Mouse (Mus musculus) CH12.LX (cell line): Measurements from ENCODE around the gene Aup1. TPM values are rescaled to one million over a fixed set of nuclear protein-coding genes. Genes with fewer than 3 reads are reported as not detected.

Experiments
- DNase-seq: peaks from one replicate; pipeline ENCODE4 v3.0.0-alpha.2; 2013; ENCODE audit errors: extremely low read depth
- H3K27ac ChIP-seq: 2 replicates; pipeline ENCODE4 v1.5.1; 2012; ENCODE audit warnings: low read depth, mild to moderate bottlenecking, control low read depth, moderate library complexity; ENCODE audit not compliant: insufficient read depth
- H3K27me3 ChIP-seq: replicated peaks from 2 replicates; pipeline ENCODE3; 2012; ENCODE audit warnings: inconsistent platforms
- H3K36me3 ChIP-seq, 2 experiments: replicated peaks in 1 of 2; 2 replicates each; pipeline versions ENCODE3 to v1.6.1; 2012; ENCODE audit warnings: inconsistent platforms in 1 of 2, low read length in 1 of 2, mild to moderate bottlenecking in 1 of 2, mixed read lengths in 1 of 2, moderate library complexity in 1 of 2; ENCODE audit not compliant: control insufficient read depth in 1 of 2, insufficient read depth in 1 of 2
- H3K4me1 ChIP-seq, 2 experiments: 2 replicates each; pipeline ENCODE4 v1.6.1; 2012; ENCODE audit warnings: inconsistent platforms in 1 of 2, moderate library complexity in 1 of 2; ENCODE audit not compliant: insufficient read depth in 2 of 2, control insufficient read depth in 1 of 2
- H3K4me2 ChIP-seq: 2 replicates; pipeline ENCODE4 v1.6.1; 2012; ENCODE audit warnings: low read depth, mild to moderate bottlenecking, control low read depth; ENCODE audit not compliant: poor library complexity, insufficient read depth, severe bottlenecking
- H3K4me3 ChIP-seq, 3 experiments: fragments of 150-350 bp in 1 of 3; sonication (generic) in 1 of 3; replicated peaks in 1 of 3; 2 replicates each; pipeline versions ENCODE3 to v1.5.1; 2011 to 2012; ENCODE audit warnings: low read depth in 2 of 3, low read length in 2 of 3, mild to moderate bottlenecking in 2 of 3, moderate library complexity in 2 of 3, control low read depth in 1 of 3, improper control_type of control experiment in 1 of 3, inconsistent platforms in 1 of 3, mixed read lengths in 1 of 3; ENCODE audit not compliant: poor library complexity in 1 of 3
- H3K79me2 ChIP-seq: replicated peaks from 2 replicates; pipeline ENCODE4 v1.6.1; 2012; ENCODE audit warnings: mild to moderate bottlenecking, moderate library complexity; ENCODE audit not compliant: control insufficient read depth, poor library complexity, insufficient read depth, severe bottlenecking; ENCODE audit errors: extremely low read depth
- H3K9ac ChIP-seq: 2 replicates; pipeline ENCODE4 v1.6.1; 2012; ENCODE audit warnings: low read depth, mild to moderate bottlenecking, control low read depth, moderate library complexity; ENCODE audit not compliant: insufficient read depth
- H3K9me3 ChIP-seq: replicated peaks from 2 replicates; pipeline ENCODE3; 2012; ENCODE audit warnings: low read length, inconsistent platforms, mixed read lengths
- BHLHE40 ChIP-seq: IDR thresholded peaks from 2 replicates; pipeline ENCODE4 v1.6.1; 2011; ENCODE audit warnings: mild to moderate bottlenecking, low read depth, low read length, improper control_type of control experiment
- CHD1 ChIP-seq: IDR thresholded peaks from 2 replicates; pipeline ENCODE4 v1.6.1; 2012; ENCODE audit warnings: low read depth, low read length, improper control_type of control experiment, inconsistent platforms
- CHD2 ChIP-seq: IDR thresholded peaks from 2 replicates; pipeline ENCODE4 v1.6.1; 2011; ENCODE audit warnings: low read length, improper control_type of control experiment
- CTCF ChIP-seq, 2 experiments: IDR thresholded peaks in 1 of 2; conservative IDR thresholded peaks in 1 of 2; 2 replicates each; pipeline ENCODE4 v1.5.1; 2011 to 2012; ENCODE audit warnings: low read depth in 2 of 2, low read length in 2 of 2, improper control_type of control experiment in 1 of 2, inconsistent platforms in 1 of 2, mild to moderate bottlenecking in 1 of 2, moderate library complexity in 1 of 2
- E2F4 ChIP-seq: IDR thresholded peaks from 2 replicates; pipeline ENCODE4 v1.6.1; 2011; ENCODE audit warnings: low read depth, low read length, improper control_type of control experiment; ENCODE audit not compliant: insufficient replicate concordance
- ELF1 ChIP-seq: IDR thresholded peaks from 2 replicates; pipeline ENCODE4 v1.6.1; 2014; ENCODE audit warnings: low read depth, mild to moderate bottlenecking, inconsistent platforms, low read length, improper control_type of control experiment
- EP300 ChIP-seq: IDR thresholded peaks from 2 replicates; pipeline ENCODE4 v1.6.1; 2011; ENCODE audit warnings: low read length, improper control_type of control experiment
- GABPA ChIP-seq: IDR thresholded peaks from 2 replicates; pipeline ENCODE4 v1.6.1; 2012; ENCODE audit warnings: low read depth, low read length, improper control_type of control experiment, inconsistent platforms; ENCODE audit not compliant: insufficient replicate concordance
- HCFC1 ChIP-seq: IDR thresholded peaks from 2 replicates; pipeline ENCODE4 v1.6.1; 2012; ENCODE audit warnings: low read depth, mild to moderate bottlenecking, inconsistent platforms, low read length, improper control_type of control experiment
- IRF4 ChIP-seq: IDR thresholded peaks from 2 replicates; pipeline ENCODE4 v1.6.1; 2014; ENCODE audit warnings: low read depth, mild to moderate bottlenecking, inconsistent platforms, low read length, improper control_type of control experiment
- JUN ChIP-seq: IDR thresholded peaks from 2 replicates; pipeline ENCODE4 v1.6.1; 2011; ENCODE audit warnings: low read depth, mild to moderate bottlenecking, low read length, improper control_type of control experiment, moderate library complexity; ENCODE audit not compliant: insufficient read depth
- JUND ChIP-seq: conservative IDR thresholded peaks from 2 replicates; pipeline ENCODE4 v1.6.1; 2011; ENCODE audit warnings: low read depth, low read length, improper control_type of control experiment
- KAT2A ChIP-seq: IDR thresholded peaks from 2 replicates; pipeline ENCODE4 v1.6.1; 2012; ENCODE audit warnings: low read length, improper control_type of control experiment, inconsistent platforms; ENCODE audit not compliant: insufficient replicate concordance
- MAFK ChIP-seq: IDR thresholded peaks from 2 replicates; pipeline ENCODE4 v1.6.1; 2011; ENCODE audit warnings: low read length, improper control_type of control experiment; ENCODE audit not compliant: insufficient replicate concordance
- MAX ChIP-seq: IDR thresholded peaks from 2 replicates; pipeline ENCODE4 v1.6.1; 2011; ENCODE audit warnings: low read length, improper control_type of control experiment
- MAZ ChIP-seq: IDR thresholded peaks from 2 replicates; pipeline ENCODE4 v1.6.1; 2012; ENCODE audit warnings: low read depth, mild to moderate bottlenecking, inconsistent platforms, low read length, improper control_type of control experiment, moderate library complexity
- MEF2A ChIP-seq: IDR thresholded peaks from 2 replicates; pipeline ENCODE4 v1.6.1; 2014; ENCODE audit warnings: low read depth, mild to moderate bottlenecking, inconsistent platforms, low read length, improper control_type of control experiment, borderline replicate concordance
- MXI1 ChIP-seq: IDR thresholded peaks from 2 replicates; pipeline ENCODE4 v1.6.1; 2011; ENCODE audit warnings: mild to moderate bottlenecking, low read depth, low read length, improper control_type of control experiment
- MYC ChIP-seq: IDR thresholded peaks from 2 replicates; pipeline ENCODE4 v1.6.1; 2011; ENCODE audit warnings: low read depth, mild to moderate bottlenecking, improper control_type of control experiment, low read length
- NELFE ChIP-seq: IDR thresholded peaks from 2 replicates; pipeline ENCODE4 v1.6.1; 2011; ENCODE audit warnings: low read depth, low read length, improper control_type of control experiment
- NRF1 ChIP-seq: IDR thresholded peaks from 2 replicates; pipeline ENCODE4 v1.6.1; 2014; ENCODE audit warnings: low read depth, mild to moderate bottlenecking, inconsistent platforms, low read length, improper control_type of control experiment, moderate library complexity
- PAX5 ChIP-seq: IDR thresholded peaks from 2 replicates; pipeline ENCODE4 v1.6.1; 2012; ENCODE audit warnings: low read length, inconsistent platforms, mixed read lengths
- POLR2A ChIP-seq: IDR thresholded peaks from 2 replicates; pipeline ENCODE4 v1.6.1; 2011; ENCODE audit warnings: low read depth, mild to moderate bottlenecking, improper control_type of control experiment, low read length
- POLR2AphosphoS2 ChIP-seq: IDR thresholded peaks from 2 replicates; pipeline ENCODE4 v1.6.1; 2011; ENCODE audit warnings: low read depth, low read length, improper control_type of control experiment
- RAD21 ChIP-seq: IDR thresholded peaks from 2 replicates; pipeline ENCODE4 v1.6.1; 2011; ENCODE audit warnings: low read depth, mild to moderate bottlenecking, low read length, improper control_type of control experiment, moderate library complexity
- RCOR1 ChIP-seq: conservative IDR thresholded peaks from 2 replicates; pipeline ENCODE4 v1.6.1; 2012; ENCODE audit warnings: low read depth, mild to moderate bottlenecking, inconsistent platforms, low read length, improper control_type of control experiment
- SIN3A ChIP-seq: IDR thresholded peaks from 2 replicates; pipeline ENCODE4 v1.6.1; 2012; ENCODE audit warnings: low read length, improper control_type of control experiment, inconsistent platforms
- SMC3 ChIP-seq: IDR thresholded peaks from 2 replicates; pipeline ENCODE4 v1.6.1; 2011; ENCODE audit warnings: low read depth, low read length, improper control_type of control experiment
- TBP ChIP-seq: conservative IDR thresholded peaks from 2 replicates; pipeline ENCODE4 v1.6.1; 2011; ENCODE audit warnings: low read depth, low read length, improper control_type of control experiment
- TCF12 ChIP-seq: IDR thresholded peaks from 2 replicates; pipeline ENCODE4 v1.6.1; 2014; ENCODE audit warnings: low read depth, mild to moderate bottlenecking, inconsistent platforms, low read length, improper control_type of control experiment
- UBTF ChIP-seq: IDR thresholded peaks from 2 replicates; pipeline ENCODE4 v1.6.1; 2012; ENCODE audit warnings: low read depth, mild to moderate bottlenecking, inconsistent platforms, low read length, improper control_type of control experiment, moderate library complexity
- USF1 ChIP-seq: IDR thresholded peaks from 2 replicates; pipeline ENCODE4 v1.6.1; 2014; ENCODE audit warnings: low read depth, mild to moderate bottlenecking, inconsistent platforms, low read length, improper control_type of control experiment
- USF2 ChIP-seq: conservative IDR thresholded peaks from 2 replicates; pipeline ENCODE4 v1.6.1; 2011; ENCODE audit warnings: low read depth, low read length, improper control_type of control experiment
- ZC3H11A ChIP-seq: IDR thresholded peaks from 2 replicates; pipeline ENCODE4 v1.6.1; 2012; ENCODE audit warnings: low read depth, mild to moderate bottlenecking, inconsistent platforms, low read length, improper control_type of control experiment
- ZKSCAN1 ChIP-seq: IDR thresholded peaks from 2 replicates; pipeline ENCODE4 v1.6.1; 2012; ENCODE audit warnings: low read depth, inconsistent platforms, low read length, improper control_type of control experiment, borderline replicate concordance
- ZMIZ1 ChIP-seq: IDR thresholded peaks from 2 replicates; pipeline ENCODE4 v1.6.1; 2012; ENCODE audit warnings: low read depth, mild to moderate bottlenecking, inconsistent platforms, low read length, improper control_type of control experiment
- ZNF384 ChIP-seq: IDR thresholded peaks from 2 replicates; pipeline ENCODE4 v1.6.1; 2012; ENCODE audit warnings: low read depth, low read length, improper control_type of control experiment, inconsistent platforms
- dilution Hi-C: fragments of 300-500 bp; cut with MboI; formaldehyde crosslinking; loops from 2 replicates; pipeline ENCODE4 v1.14.3; 2020; ENCODE audit warnings: low sequenced_read_pairs; ENCODE audit not compliant: extremely low pct_unique_long_range_greater_than_20kb, extremely low pct_ligation_motif_present
- in situ Hi-C: fragments of 300-500 bp; cut with MboI; formaldehyde crosslinking; loops from 3 replicates; pipeline ENCODE4 v1.14.3; 2019; ENCODE audit warnings: low sequenced_read_pairs, low pct_ligation_motif_present, low pct_unique_long_range_greater_than_20kb, mixed read lengths
- polyA plus RNA-seq: library from polyadenylated mRNA; unstranded; fragments of >175 nt; gene quantifications from 2 replicates; pipeline ENCODE4 v1.2.1, GENCODE M21; 2012; ENCODE audit warnings: low read depth; ENCODE audit not compliant: insufficient read length
- total RNA-seq, 2 experiments: library from RNA; depleted of rRNA; stranded (reverse); fragments of 300-350 nt in 1 of 2; fragments of >200 nt in 1 of 2; gene quantifications; 2 replicates each; pipeline ENCODE4 v1.2.3; 2012 to 2014

Aup1 gene
- total and polyA plus RNA-seq, 3 experiments, result 119 to 324 (median 240) TPM

- Histone ChIP-seq H3K9ac (peak within 1 kb of the TSS; percentile 86), H3K27me3 (peaks cover 9% of the 10 kb centered on the region), H3K4me1 (peaks cover 9 to 24% of the 10 kb centered on the region in 2 experiments; a peak in 3 of 4 replicates), H3K36me3 (peaks cover 0 to 28% of the 10 kb centered on the region in 2 experiments), H3K79me2 (no peaks in the 10 kb centered on the region), H3K27ac (peak within 1 kb of the TSS; percentile 71), H3K4me3 (peak within 1 kb of the TSS; percentile 60 to 99 (median 87))
- DNase-seq, result peak; percentile 91
- in situ Hi-C loops (loop anchor here (5.0 kb wide), 2 partner anchors 104 to 189 kb away; no protein-coding TSS in a partner anchor), dilution Hi-C loops (no loop called here)
- peak; percentile 63; the same call in 1 of the 2 replicates for TF ChIP-seq MYC
- no peak for TF ChIP-seq JUN
- TF ChIP-seq USF1, result peak; percentile 57
- TF ChIP-seq CHD2, result peak; percentile 61; the same call in 1 of the 2 replicates
- TF ChIP-seq JUND, result no peak; the same call in 1 of the 2 replicates
- TF ChIP-seq MAFK, result no peak
- TF ChIP-seq RCOR1, result no peak; the same call in 1 of the 2 replicates
- no peak for TF ChIP-seq ZNF384
- TF ChIP-seq HCFC1, result peak; percentile 94
- TF ChIP-seq NRF1, result peak; percentile 68
- no peak for TF ChIP-seq PAX5
- peak; percentile 68 for TF ChIP-seq SIN3A
- peak; percentile 65; the same call in 1 of the 2 replicates for TF ChIP-seq NELFE
- TF ChIP-seq ZC3H11A, result no peak
- TF ChIP-seq E2F4, result peak; percentile 68; the same call in 1 of the 2 replicates
- TF ChIP-seq TCF12, result peak; percentile 57
- peak; percentile 31; the same call in 1 of the 2 replicates for TF ChIP-seq IRF4
- TF ChIP-seq MAZ, result 0 out of 2 replicates have a peak, but pooled peaks have one; percentile 7
- no peak for TF ChIP-seq ZMIZ1
- peak; percentile 72 for TF ChIP-seq BHLHE40
- no peak; the same call in 1 of the 2 replicates for TF ChIP-seq MEF2A
- peak; percentile 74 for TF ChIP-seq POLR2A
- peak; percentile 76; the same call in 1 of the 2 replicates for TF ChIP-seq KAT2A
- no peak; the same call in 1 of the 2 replicates for TF ChIP-seq GABPA
- TF ChIP-seq ZKSCAN1, result no peak
- TF ChIP-seq SMC3, result peak; percentile 85
- no peak for TF ChIP-seq USF2
- TF ChIP-seq RAD21, result peak; percentile 63
- peak; percentile 82 for TF ChIP-seq MXI1
- no peak for TF ChIP-seq EP300
- peak; percentile 88 for TF ChIP-seq ELF1
- no peak for TF ChIP-seq POLR2AphosphoS2
- no peak for TF ChIP-seq CHD1
- TF ChIP-seq TBP, result peak; percentile 43; the same call in 1 of the 2 replicates
- no peak for TF ChIP-seq UBTF
- peak; percentile 49; the same call in 1 of the 2 replicates for TF ChIP-seq MAX
- peak in 1 of 2 experiments; percentile 87; a peak in 2 of 4 replicates for TF ChIP-seq CTCF (conservative IDR thresholded peaks at IDR 0.05 in 1 of 2, IDR thresholded peaks at IDR 0.05 in 1 of 2; ENCODE audit: low read depth in 2 of 2, low read length in 2 of 2)
- TF ChIP-seq, all 38 proteins: peak for 21
- H3K9me3 ChIP-seq, result peaks cover 2% of the 10 kb centered on the region
- H3K4me2 ChIP-seq, result peak within 1 kb of the TSS; percentile 68
Measured at GRCm38 (mm10) chr6:83101316-83101687, 47.0 kb downstream of the Aup1 start, which contains the start of the genes Ccdc142 and Gm42688. Ccdc142 (plus strand) TSS chr6:83101601. Gm42688 (plus strand) TSS chr6:83101617.
